Mouse (Mus musculus) lung, embryonic 14.5 days (tissue): ENCODE measurements around the gene Ddt. TPM values are rescaled to one million over a fixed set of nuclear protein-coding genes. Genes with fewer than 3 reads are reported as not detected.

Experiments
- ATAC-seq: fragments of 200-750 bp; cut with Nextera tagmentation; 2 replicates; pipeline ENCODE4 v1.8.0; 2017; ENCODE audit warnings: mild to moderate bottlenecking, moderate TSS enrichment, moderate library complexity; ENCODE audit not compliant: insufficient read depth
- DNase-seq: peaks from one replicate; pipeline ENCODE4 v3.0.0-alpha.2; 2015
- H3K27ac ChIP-seq: fragments of 300-500 bp; sonication (generic); 2 replicates; pipeline ENCODE4 v1.5.1; 2014; ENCODE audit warnings: low read depth, mild to moderate bottlenecking, moderate library complexity
- H3K27me3 ChIP-seq: fragments of 300-500 bp; sonication (generic); 2 replicates; pipeline ENCODE4 v1.6.1; 2014; ENCODE audit warnings: low read length, control low read depth; ENCODE audit not compliant: insufficient read depth
- H3K36me3 ChIP-seq: fragments of 300-500 bp; sonication (generic); 2 replicates; pipeline ENCODE4 v1.6.1; 2014; ENCODE audit warnings: control low read depth; ENCODE audit not compliant: insufficient read depth
- H3K4me1 ChIP-seq: fragments of 300-500 bp; sonication (generic); 2 replicates; pipeline ENCODE4 v1.6.1; 2014; ENCODE audit warnings: antibody characterized with exemption, control low read depth; ENCODE audit not compliant: insufficient read depth
- H3K4me2 ChIP-seq: fragments of 300-500 bp; sonication (generic); 2 replicates; pipeline ENCODE4 v1.6.1; 2014; ENCODE audit warnings: mild to moderate bottlenecking
- H3K4me3 ChIP-seq: fragments of 300-500 bp; sonication (generic); 2 replicates; pipeline ENCODE4 v1.5.1; 2014; ENCODE audit warnings: low read depth, low read length
- H3K9ac ChIP-seq: fragments of 300-500 bp; sonication (generic); 2 replicates; pipeline ENCODE4 v1.6.1; 2014
- H3K9me3 ChIP-seq: fragments of 300-500 bp; sonication (generic); 2 replicates; pipeline ENCODE4 v1.6.1; 2016; ENCODE audit warnings: low read depth, low read length, control low read depth
- CTCF ChIP-seq: IDR thresholded peaks from 2 replicates; pipeline ENCODE4 v1.5.1; 2016; ENCODE audit warnings: antibody characterized with exemption, low read depth
- WGBS: fragments of 180-500 bp; shearing (Covaris S2); extraction: QIAGEN DNeasy Blood & Tissue Kit; methylation state at CpG from one replicate; pipeline ENCODE4 v1.1.7; 2014; 5-methylcytosine and 5-hydroxymethylcytosine counted together
- polyA plus RNA-seq: library from polyadenylated mRNA; unstranded; fragments of >200 nt; fragmentation: Nextera tagmentation; extraction: Ambion mirVana; gene quantifications from 2 replicates; pipeline ENCODE4 v1.2.1, GENCODE M21; 2014

Ddt gene
- 61.6 and 71.6 TPM in 2 replicates for polyA plus RNA-seq

DNA sequence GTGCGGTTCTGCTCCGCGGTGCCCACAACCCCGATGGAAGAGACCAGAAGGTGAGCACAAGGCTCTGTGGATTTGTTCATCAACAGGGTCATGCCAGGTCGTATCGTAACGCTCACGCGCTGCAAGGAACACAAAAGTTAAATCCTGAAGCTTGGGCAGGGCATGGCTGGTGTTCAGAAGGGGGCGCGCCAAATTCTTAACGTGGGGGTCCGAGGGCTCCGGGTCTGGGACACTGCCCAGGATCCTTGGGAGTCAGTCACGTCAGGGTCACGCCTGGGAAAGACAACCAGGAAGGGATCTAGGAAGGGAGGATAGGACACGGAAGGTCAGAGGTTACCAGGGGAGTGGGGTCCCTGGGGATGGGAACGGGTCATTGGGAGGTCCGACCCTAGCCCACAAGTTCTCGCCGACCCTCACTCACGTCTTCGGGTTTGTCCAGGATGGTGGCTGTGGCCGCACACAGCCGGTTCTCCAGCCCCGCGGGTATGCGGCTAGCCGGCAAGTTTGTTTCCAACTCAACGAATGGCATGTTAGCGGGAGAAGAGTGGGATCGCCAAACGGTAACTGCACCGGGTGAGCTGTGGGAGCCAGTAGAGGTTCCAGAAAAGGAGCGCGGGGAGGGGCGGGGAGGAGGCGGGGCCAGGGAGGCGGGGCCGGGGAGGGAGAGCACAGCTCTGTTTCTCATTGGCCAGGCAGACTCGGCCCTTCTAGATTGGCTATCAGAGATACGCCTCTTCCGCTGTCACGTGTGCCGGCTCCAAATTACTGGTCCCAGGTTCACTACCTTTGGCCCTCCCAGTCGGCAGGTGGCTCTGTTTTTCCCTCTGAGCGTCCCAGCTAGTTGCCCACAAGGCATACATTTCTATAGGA lies at the start of gene Ddt:
Gene Ddt (minus strand): TSS at position 620 of the 870 bp plus-strand sequence.
- Histone ChIP-seq H3K4me2 (peak within 1 kb of the TSS; percentile 98), H3K9me3 (no peaks in the 10 kb centered on the region), H3K36me3 (no peaks in the 10 kb centered on the region), H3K27me3 (no peaks in the 10 kb centered on the region), H3K4me3 (peak within 1 kb of the TSS; percentile 64), H3K27ac (no peak within 1 kb of the TSS), H3K4me1 (no peaks in the 10 kb centered on the region), H3K9ac (peak within 1 kb of the TSS; percentile 65)
- under 1% methylated on average over 47 of the region's 47 CpGs for WGBS
- peak; percentile 91 for DNase-seq
- peak; percentile 34 for TF ChIP-seq CTCF
- peak; percentile 96 for ATAC-seq

DNA sequence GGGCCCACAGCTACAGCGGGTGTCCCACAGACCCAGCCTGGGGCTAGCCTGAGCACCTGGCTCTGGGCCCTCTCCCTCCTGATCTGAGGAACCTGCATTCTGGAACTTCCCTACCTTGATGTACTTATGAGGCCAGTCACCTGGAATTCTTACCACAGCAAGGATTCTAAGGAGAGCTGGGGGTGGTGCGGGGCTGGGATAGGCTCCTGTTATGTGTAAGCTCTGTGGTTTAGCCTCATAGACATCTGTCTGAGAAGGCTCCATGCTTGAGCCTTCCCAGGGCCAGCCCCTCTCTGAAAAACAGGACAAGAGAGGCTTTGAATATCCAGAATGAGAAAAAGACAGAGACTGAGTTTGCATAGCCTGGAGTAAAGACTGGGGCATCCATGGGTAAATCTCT lies 49.2 kb upstream of the Ddt start, which contains the start of gene Gstt4:
Gene Gstt4 (minus strand): TSS at position 101 of the 400 bp plus-strand sequence.
- ATAC-seq (no peak), DNase-seq (no peak)
- H3K9me3 ChIP-seq, result no peaks in the 10 kb centered on the region
- no peak for TF ChIP-seq CTCF
- 83% methylated on average over 2 of the region's 2 CpGs for WGBS
- no peaks in the 10 kb centered on the region for H3K36me3 ChIP-seq
- H3K4me2 ChIP-seq, result no peak within 1 kb of the TSS
- no peak within 1 kb of the TSS for H3K9ac ChIP-seq
- H3K27me3 ChIP-seq, result no peaks in the 10 kb centered on the region
- H3K4me3 ChIP-seq, result no peak within 1 kb of the TSS
- H3K4me1 ChIP-seq, result no peaks in the 10 kb centered on the region
- H3K27ac ChIP-seq, result no peak within 1 kb of the TSS

GRCm38 (mm10) chr10:75819882-75820281 lies 46.7 kb upstream of the Ddt start:
- H3K9me3 ChIP-seq, result no peaks in the 10 kb centered on the region
- no peak overlapping the region for H3K9ac ChIP-seq
- WGBS, result 81% methylated on average over 5 of the region's 5 CpGs
- DNase-seq (no peak), ATAC-seq (no peak)
- H3K4me2 ChIP-seq, result no peak overlapping the region
- no peak for TF ChIP-seq CTCF
- no peaks in the 10 kb centered on the region for H3K36me3 ChIP-seq
- H3K4me1 ChIP-seq, result no peaks in the 10 kb centered on the region
- H3K27ac ChIP-seq, result no peak overlapping the region
- no peaks in the 10 kb centered on the region for H3K27me3 ChIP-seq
- no peak overlapping the region for H3K4me3 ChIP-seq

GRCm38 (mm10) chr10:75818641-75819040 lies 45.4 kb upstream of the Ddt start:
- DNase-seq (no peak), ATAC-seq (no peak)
- Histone ChIP-seq H3K4me3 (no peak overlapping the region), H3K4me1 (no peaks in the 10 kb centered on the region), H3K9ac (no peak overlapping the region), H3K36me3 (no peaks in the 10 kb centered on the region), H3K4me2 (no peak overlapping the region), H3K27ac (no peak overlapping the region), H3K27me3 (no peaks in the 10 kb centered on the region), H3K9me3 (no peaks in the 10 kb centered on the region)
- TF ChIP-seq CTCF, result peak; percentile 18; the same call in 1 of the 2 replicates
- WGBS, result 56% methylated on average over 10 of the region's 10 CpGs

DNA sequence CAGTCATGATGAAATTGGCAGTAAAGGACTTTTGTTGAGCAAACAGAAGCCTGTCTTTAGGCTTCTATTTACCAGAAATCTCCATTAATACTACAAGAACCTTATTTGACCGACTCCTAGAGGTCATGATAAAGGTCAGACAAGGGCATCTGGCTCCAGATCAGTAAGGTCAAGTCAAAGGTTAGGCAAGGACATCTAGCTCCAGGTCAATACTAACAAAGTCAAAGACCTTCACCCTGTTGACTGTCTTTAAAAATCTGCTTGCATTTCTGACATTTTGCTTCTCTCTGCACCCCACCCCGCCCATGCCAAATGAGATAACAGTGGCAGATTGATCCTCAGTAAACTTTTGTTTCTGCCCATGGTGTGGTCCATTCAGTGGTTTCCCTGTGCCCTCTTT lies 31.0 kb upstream of the Ddt start:
- DNase-seq, result no peak
- Histone ChIP-seq H3K9ac (no peak overlapping the region), H3K36me3 (no peaks in the 10 kb centered on the region), H3K27ac (no peak overlapping the region), H3K4me1 (no peaks in the 10 kb centered on the region), H3K9me3 (no peaks in the 10 kb centered on the region), H3K4me3 (no peak overlapping the region), H3K4me2 (no peak overlapping the region), H3K27me3 (no peaks in the 10 kb centered on the region)
- no peak for ATAC-seq
- WGBS, result 53% methylated on average over 2 of the region's 2 CpGs
- no peak for TF ChIP-seq CTCF

- Histone ChIP-seq H3K4me1 (peaks cover 14% of the 10 kb centered on the region), H3K9me3 (no peaks in the 10 kb centered on the region), H3K4me2 (peak within 1 kb of the TSS; percentile 72), H3K27me3 (no peaks in the 10 kb centered on the region), H3K36me3 (no peaks in the 10 kb centered on the region), H3K9ac (peak within 1 kb of the TSS; percentile 54), H3K27ac (0 out of 2 replicates have a peak within 1 kb of the TSS, but pooled peaks have one; percentile 4), H3K4me3 (peak within 1 kb of the TSS; percentile 45)
- DNase-seq (peak; percentile 81), ATAC-seq (peak; percentile 64; the same call in 1 of the 2 replicates)
- TF ChIP-seq CTCF, result no peak
- 3% methylated on average over 18 of the region's 18 CpGs for WGBS
Observed at GRCm38 (mm10) chr10:75798176-75798696, 25.0 kb upstream of the Ddt start, which contains the start of gene Gstt1. Gene Gstt1 (minus strand): TSS chr10:75798584.

DNA sequence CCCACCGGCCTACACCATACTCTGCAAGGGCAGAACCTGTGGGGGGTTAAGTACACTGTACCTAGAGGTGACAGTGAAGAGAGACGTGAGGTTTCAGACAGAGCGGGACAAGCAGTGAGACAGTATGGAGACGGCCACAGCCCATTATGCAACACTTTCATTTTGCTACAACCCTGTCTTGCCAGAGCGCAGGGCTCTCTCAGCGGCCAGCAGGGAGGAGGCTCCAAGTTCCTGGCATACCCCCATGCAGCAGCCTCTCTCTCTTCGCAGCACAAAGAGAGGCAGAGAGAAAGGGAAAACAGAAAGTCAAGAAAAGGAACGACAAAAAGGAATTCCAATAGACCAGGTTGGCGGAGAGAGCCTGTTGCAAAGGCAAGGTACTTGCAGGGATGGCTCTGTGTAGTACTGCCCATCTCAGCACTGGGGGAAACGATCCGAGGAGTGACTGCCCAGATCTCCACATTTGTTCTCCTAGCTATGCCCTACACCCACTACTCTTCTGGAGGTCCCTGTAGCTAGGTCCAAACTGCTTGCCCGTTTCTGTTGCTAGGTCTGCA lies 24.5 kb upstream of the Ddt start:
- H3K4me1 ChIP-seq, result peaks cover 14% of the 10 kb centered on the region
- DNase-seq, result peak; percentile 74

More for the DNA sequence above, 24.5 kb upstream of the Ddt start:
- Histone ChIP-seq H3K36me3 (no peaks in the 10 kb centered on the region), H3K4me3 (peak overlapping the region; percentile 45), H3K9ac (peak overlapping the region; percentile 54), H3K9me3 (no peaks in the 10 kb centered on the region), H3K4me2 (peak overlapping the region; percentile 72), H3K27ac (0 out of 2 replicates have a peak overlapping the region, but pooled peaks have one; percentile 4), H3K27me3 (no peaks in the 10 kb centered on the region)
- TF ChIP-seq CTCF, result no peak
- ATAC-seq, result peak; percentile 81
- WGBS, result under 1% methylated on average over 12 of the region's 12 CpGs
